Mouse (Mus musculus) stomach, postnatal 0 days (tissue): ENCODE measurements at regions not wholly inside any gene's neighbourhood (a gene's known extent, or its start where the extent isn't known, plus 50 kb on each side); places are given as distances from the start of the nearest gene placed in this dataset.
"Not testable (repeated sequence)": the region's sequence is repeated elsewhere in the genome, so short reads cannot be mapped to it uniquely, and the experiment has no call there.

Source experiments
- ATAC-seq: fragments of 200-750 bp; cut with Nextera tagmentation; 2 replicates; pipeline ENCODE4 v1.8.0; 2017; ENCODE audit not compliant: low FRiP score, low TSS enrichment
- DNase-seq: peaks from one replicate; pipeline ENCODE4 v3.0.0-alpha.2; 2016; ENCODE audit warnings: low spot score
- H3K27ac ChIP-seq: fragments of 300-500 bp; sonication (generic); replicated peaks from 2 replicates; pipeline ENCODE4 v1.5.1; 2014; ENCODE audit warnings: mild to moderate bottlenecking, control low read depth
- H3K27me3 ChIP-seq: fragments of 300-500 bp; sonication (generic); 2 replicates; pipeline ENCODE4 v1.6.1; 2014; ENCODE audit warnings: low read length; ENCODE audit not compliant: control insufficient read depth, insufficient read depth
- H3K36me3 ChIP-seq: fragments of 300-500 bp; sonication (generic); 2 replicates; pipeline ENCODE4 v1.6.1; 2014; ENCODE audit warnings: low read length, mixed read lengths; ENCODE audit not compliant: control insufficient read depth, insufficient read depth
- H3K4me1 ChIP-seq: fragments of 300-500 bp; sonication (generic); replicated peaks from 2 replicates; pipeline ENCODE4 v1.6.1; 2014; ENCODE audit warnings: antibody characterized with exemption; ENCODE audit not compliant: control insufficient read depth, insufficient read depth
- H3K4me2 ChIP-seq: fragments of 300-500 bp; sonication (generic); replicated peaks from 2 replicates; pipeline ENCODE4 v1.6.1; 2014; ENCODE audit warnings: low read depth, mild to moderate bottlenecking, control low read depth, moderate library complexity
- H3K4me3 ChIP-seq: fragments of 300-500 bp; sonication (generic); 2 replicates; pipeline ENCODE4 v1.5.1; 2014; ENCODE audit warnings: low read depth, low read length, control low read depth
- H3K9ac ChIP-seq: fragments of 300-500 bp; sonication (generic); 2 replicates; pipeline ENCODE4 v1.6.1; 2014; ENCODE audit warnings: mild to moderate bottlenecking, low read length, control low read depth, mixed read lengths
- H3K9me3 ChIP-seq: fragments of 300-500 bp; sonication (generic); 2 replicates; pipeline ENCODE4 v1.6.1; 2016; ENCODE audit warnings: low read length; ENCODE audit not compliant: control insufficient read depth
- CTCF ChIP-seq: IDR thresholded peaks from 2 replicates; pipeline ENCODE4 v1.5.1; 2016; ENCODE audit warnings: antibody characterized with exemption, low read depth, mild to moderate bottlenecking, moderate library complexity
- EP300 ChIP-seq: optimal IDR thresholded peaks from 2 replicates; pipeline ENCODE3; 2016; ENCODE audit warnings: antibody characterized with exemption
- WGBS: fragments of 180-500 bp; shearing (Covaris S2); extraction: QIAGEN DNeasy Blood & Tissue Kit; methylation state at CpG from one replicate; pipeline ENCODE4 v1.1.7; 2014; 5-methylcytosine and 5-hydroxymethylcytosine counted together

DNA sequence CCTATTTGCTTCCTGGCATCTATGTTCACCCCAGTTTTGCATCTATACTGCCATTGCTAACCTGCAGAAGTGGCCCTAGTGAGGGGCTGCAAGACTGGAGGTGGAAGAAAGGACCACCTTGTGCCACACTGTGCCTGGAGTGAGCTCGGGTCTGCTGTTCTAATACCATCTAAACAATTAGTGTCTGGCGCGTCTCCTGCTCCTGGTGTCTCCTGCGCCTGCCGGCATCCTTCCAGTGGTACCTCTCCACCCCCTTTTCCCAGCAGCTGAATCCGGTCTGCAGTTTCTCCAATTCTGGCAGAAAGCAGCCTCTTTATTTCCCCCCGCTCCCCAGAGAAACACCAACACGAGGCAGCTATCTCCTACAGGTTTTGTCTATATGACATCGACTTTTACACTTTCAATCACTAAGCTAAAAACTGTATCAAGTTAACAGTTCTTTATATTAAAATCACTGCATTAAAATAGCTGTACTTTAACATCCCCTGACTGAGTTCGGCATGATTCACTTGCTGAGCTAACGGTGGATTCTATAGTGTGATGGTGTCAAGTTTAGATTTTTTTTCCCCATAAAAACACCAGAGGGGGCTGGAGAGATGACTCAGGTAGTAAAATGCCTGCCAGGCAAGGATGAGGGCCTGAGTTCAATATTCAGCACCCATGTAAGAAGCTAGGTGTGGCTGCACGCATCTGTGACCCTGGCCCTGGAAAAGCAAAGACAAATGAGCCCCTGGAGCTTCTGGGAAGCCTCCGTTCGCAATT, 131.1 kb upstream of the 1700025G04Rik start:
- no peaks in the 10 kb centered on the region for H3K27me3 ChIP-seq
- 72% methylated on average over 14 of the region's 14 CpGs for WGBS
- DNase-seq, result no peak

DNA sequence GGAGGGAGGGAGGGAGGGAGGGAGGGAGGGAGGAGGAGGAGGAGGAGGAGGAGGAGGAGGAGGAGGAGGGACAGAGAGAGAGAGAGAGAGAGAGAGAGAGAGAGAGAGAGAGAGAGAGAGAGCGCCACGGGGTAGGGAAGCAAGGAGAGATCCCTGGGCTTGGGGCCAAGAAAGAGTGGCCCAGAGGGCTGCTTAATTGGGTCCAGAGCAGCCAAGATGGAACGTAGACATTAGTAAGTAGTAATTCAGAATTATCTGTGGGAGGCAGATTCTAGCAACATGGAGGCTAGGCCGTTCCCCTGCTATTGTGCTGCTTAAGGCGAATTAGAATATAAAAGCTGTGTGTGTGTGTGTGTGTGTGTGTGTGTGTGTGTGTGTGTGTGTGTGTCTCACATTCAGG, 129.8 kb upstream of the 1700025G04Rik start:
- 58% methylated on average over 5 of the region's 5 CpGs for WGBS
- not testable (repeated sequence) for H3K9me3 ChIP-seq, H3K4me3 ChIP-seq, H3K4me2 ChIP-seq, H3K9ac ChIP-seq, H3K27ac ChIP-seq, H3K27me3 ChIP-seq, DNase-seq, H3K4me1 ChIP-seq, ATAC-seq, H3K36me3 ChIP-seq

More for the DNA sequence above, 131.1 kb upstream of the 1700025G04Rik start:
- Histone ChIP-seq H3K4me2 (no peak overlapping the region), H3K9me3 (no peaks in the 10 kb centered on the region; the same call in 1 of the 2 replicates), H3K4me3 (no peak overlapping the region), H3K36me3 (no peaks in the 10 kb centered on the region), H3K4me1 (no peaks in the 10 kb centered on the region), H3K27ac (no peak overlapping the region), H3K9ac (no peak overlapping the region)
- no peak for ATAC-seq
- TF ChIP-seq EP300 (no peak), CTCF (peak; percentile 18; the same call in 1 of the 2 replicates)

DNA sequence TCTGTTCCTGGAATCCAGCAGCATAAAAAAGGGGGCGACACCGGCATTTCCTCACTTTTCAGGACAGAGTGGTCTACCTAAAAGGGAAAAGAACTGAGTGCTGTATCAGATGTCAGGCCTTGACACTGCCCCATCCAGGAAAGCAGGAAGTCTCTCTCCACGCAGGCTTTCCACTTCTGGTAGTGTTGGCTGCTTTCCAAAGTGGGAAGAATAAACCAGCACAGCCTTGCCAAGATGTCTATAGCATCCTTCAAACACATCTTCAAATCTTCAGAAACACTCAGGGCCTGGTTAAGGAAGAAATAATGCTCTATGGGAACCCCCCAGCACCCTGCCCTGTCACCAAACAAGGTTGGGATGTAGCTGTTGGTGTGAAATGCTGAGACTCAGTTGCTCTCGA, 127.5 kb upstream of the 1700025G04Rik start:
- Histone ChIP-seq H3K4me1 (no peaks in the 10 kb centered on the region), H3K36me3 (no peaks in the 10 kb centered on the region), H3K27me3 (no peaks in the 10 kb centered on the region), H3K9ac (no peak overlapping the region), H3K27ac (no peak overlapping the region), H3K9me3 (no peaks in the 10 kb centered on the region), H3K4me3 (no peak overlapping the region), H3K4me2 (no peak overlapping the region)
- DNase-seq (no peak), ATAC-seq (no peak)
- TF ChIP-seq EP300, result no peak
- no peak for TF ChIP-seq CTCF
- WGBS, result 34% methylated on average over 4 of the region's 4 CpGs

DNA sequence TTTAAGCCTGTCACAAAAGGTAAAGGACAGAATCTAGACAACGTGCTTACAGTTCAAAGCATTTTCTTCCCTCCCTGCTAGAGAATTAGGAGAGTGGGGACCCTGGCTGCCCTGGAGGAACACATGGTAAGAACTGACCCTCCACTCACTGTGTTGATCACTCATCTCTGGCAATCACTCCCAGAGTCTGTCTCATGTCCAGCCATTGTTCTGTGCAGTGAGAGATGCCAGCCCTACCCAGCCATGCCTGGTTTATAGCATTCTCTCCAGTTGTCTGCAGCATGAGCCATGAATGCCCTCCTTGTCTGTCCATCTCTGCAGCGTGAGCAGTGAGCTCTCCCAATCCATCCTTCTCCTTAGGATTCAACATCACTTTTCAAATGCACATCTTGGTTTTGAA, 124.5 kb upstream of the 1700025G04Rik start:
- Histone ChIP-seq H3K4me3 (no peak overlapping the region), H3K4me2 (no peak overlapping the region), H3K9ac (no peak overlapping the region), H3K4me1 (no peaks in the 10 kb centered on the region), H3K9me3 (no peaks in the 10 kb centered on the region), H3K27ac (no peak overlapping the region), H3K27me3 (no peaks in the 10 kb centered on the region), H3K36me3 (no peaks in the 10 kb centered on the region)
- no peak for TF ChIP-seq CTCF
- no peak for TF ChIP-seq EP300
- ATAC-seq (no peak), DNase-seq (no peak)
- WGBS, result 78% methylated on average over 2 of the region's 2 CpGs

DNA sequence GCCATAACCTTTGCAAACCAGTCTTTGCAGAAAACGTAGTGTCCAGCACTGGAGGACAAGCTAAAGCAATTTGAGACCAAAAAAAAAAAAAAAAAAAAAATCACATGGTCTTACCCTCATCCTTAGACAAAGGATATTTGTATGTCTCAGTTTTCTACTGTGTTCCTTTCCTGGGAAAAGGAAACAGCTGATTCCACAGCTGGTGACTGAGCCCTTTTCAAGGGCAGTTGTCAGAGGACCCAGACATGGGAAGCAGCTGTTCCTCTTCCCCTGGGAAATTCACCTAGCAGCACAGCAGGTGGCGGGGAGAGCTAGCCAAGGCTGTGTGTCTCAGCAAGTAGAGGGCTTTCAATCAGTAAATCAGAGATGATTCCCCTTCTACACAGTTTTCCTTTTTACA, 113.3 kb upstream of the 1700025G04Rik start:
- ATAC-seq (no peak), DNase-seq (no peak)
- 41% methylated on average over 2 of the region's 2 CpGs for WGBS
- Histone ChIP-seq H3K4me1 (no peaks in the 10 kb centered on the region), H3K4me3 (no peak overlapping the region), H3K9ac (no peak overlapping the region), H3K4me2 (no peak overlapping the region), H3K27ac (no peak overlapping the region), H3K27me3 (no peaks in the 10 kb centered on the region), H3K9me3 (no peaks in the 10 kb centered on the region), H3K36me3 (no peaks in the 10 kb centered on the region)
- no peak for TF ChIP-seq CTCF
- no peak for TF ChIP-seq EP300

DNA sequence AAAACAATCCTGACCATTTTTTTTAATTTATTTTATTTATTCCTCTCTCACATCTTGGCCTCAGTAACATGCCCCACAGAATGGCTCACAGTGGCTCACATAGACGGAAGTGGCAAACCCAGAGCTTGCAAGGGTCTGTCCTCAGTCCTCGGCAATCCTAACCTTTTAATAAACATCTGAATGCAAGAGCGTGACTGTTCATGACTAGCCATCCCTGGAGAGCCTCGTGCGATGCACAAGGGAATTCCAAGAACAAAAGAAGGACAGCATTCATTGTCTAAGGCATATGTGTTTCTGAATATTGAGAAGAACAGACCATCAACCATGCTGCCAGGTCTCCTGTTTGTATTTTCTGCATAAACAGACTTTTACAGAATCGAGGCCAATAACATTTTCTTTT, 98.8 kb upstream of the 1700025G04Rik start:
- Histone ChIP-seq H3K9ac (no peak overlapping the region), H3K9me3 (no peaks in the 10 kb centered on the region), H3K4me2 (no peak overlapping the region), H3K27ac (no peak overlapping the region), H3K36me3 (no peaks in the 10 kb centered on the region), H3K4me1 (no peaks in the 10 kb centered on the region), H3K27me3 (no peaks in the 10 kb centered on the region), H3K4me3 (no peak overlapping the region)
- ATAC-seq (no peak), DNase-seq (no peak)
- WGBS, result 48% methylated on average over 6 of the region's 6 CpGs
- TF ChIP-seq CTCF, result no peak
- no peak for TF ChIP-seq EP300
